Mouse (Mus musculus): ENCODE data around the gene Strbp. TPM values are rescaled to one million over a fixed set of nuclear protein-coding genes. Genes with fewer than 3 reads are reported as not detected.
A peak's percentile ranks its signal among the peaks of the same experiment; 100 is the strongest.

Gene Strbp
- polyA plus RNA-seq, 1 experiment from 2014 or later, result 16.8 TPM

DNA sequence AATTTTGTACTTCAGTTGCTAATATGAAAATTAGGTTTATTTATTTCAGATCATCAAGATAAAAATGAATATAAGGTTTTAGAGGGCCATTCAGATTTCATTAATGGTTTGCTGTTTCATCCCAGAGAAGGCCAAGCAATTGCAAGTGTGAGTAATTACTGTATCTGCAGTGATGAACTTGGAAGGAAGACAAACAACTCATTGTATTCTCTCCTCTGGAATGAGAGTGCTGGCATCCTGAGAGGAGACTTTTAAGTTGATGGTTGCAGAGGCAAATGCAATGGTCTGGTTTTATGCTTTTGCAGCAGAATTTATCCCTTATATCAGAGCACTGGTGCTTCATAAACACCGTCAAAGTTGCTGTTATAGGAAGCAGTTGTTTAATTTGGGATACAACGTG, 214.7 kb downstream of the Strbp start:
- H3K36me3 ChIP-seq (ENCODE audit: insufficient read depth, low read length), result peaks cover 9% of the 10 kb centered on the region; the same call in 1 of the 2 replicates
- TF ChIP-seq EP300 (IDR thresholded peaks at IDR 0.05), result no peak
- no peak for TF ChIP-seq CTCF (IDR thresholded peaks at IDR 0.05)
- 93% methylated on average over 2 of the region's 2 CpGs for WGBS

DNA sequence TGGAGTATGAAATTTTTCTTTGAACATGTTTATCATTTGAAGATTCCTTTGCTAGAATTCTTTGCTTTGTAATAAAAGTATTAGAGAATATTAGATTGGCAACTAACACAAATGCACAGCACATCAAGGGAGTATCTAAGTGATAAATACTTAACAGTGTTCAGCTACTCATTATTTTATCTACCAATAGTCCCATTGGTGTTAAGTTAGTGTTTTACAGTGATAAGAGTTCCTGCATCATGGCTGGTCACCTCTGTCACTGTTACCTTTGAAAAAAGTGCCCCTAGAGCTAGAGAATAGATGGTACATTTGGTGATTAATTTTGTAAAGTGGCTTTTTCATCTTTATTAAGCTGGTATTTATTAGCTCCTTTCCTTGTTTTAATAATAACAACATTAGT, 217.3 kb downstream of the Strbp start:
- Histone ChIP-seq H3K36me3 (ENCODE audit: insufficient read depth, low read length) (no peaks in the 10 kb centered on the region), H3K4me2 (replicated peaks; ENCODE audit: low read depth, low read length) (no peak overlapping the region), H3K27ac (ENCODE audit: low read length) (no peak overlapping the region), H3K4me3 (ENCODE audit: low read depth, low read length) (no peak overlapping the region), H3K9me3 (ENCODE audit: low read length) (no peaks in the 10 kb centered on the region), H3K9ac (replicated peaks; ENCODE audit: low read depth) (no peak overlapping the region), H3K4me1 (ENCODE audit: insufficient read depth, low read depth, low read length) (no peaks in the 10 kb centered on the region), H3K27me3 (replicated peaks; ENCODE audit: insufficient read depth, low read length) (no peaks in the 10 kb centered on the region)
- TF ChIP-seq CTCF (IDR thresholded peaks at IDR 0.05), result no peak
- no peak for TF ChIP-seq EP300 (IDR thresholded peaks at IDR 0.05)
- no peak for ATAC-seq
- no peak for DNase-seq (ENCODE audit: low spot score)

More for the DNA sequence above, 214.7 kb downstream of the Strbp start:
- H3K9me3 ChIP-seq (ENCODE audit: low read length), result no peaks in the 10 kb centered on the region
- no peak overlapping the region for H3K4me2 ChIP-seq (replicated peaks; ENCODE audit: low read depth, low read length)
- H3K27ac ChIP-seq (ENCODE audit: low read length), result no peak overlapping the region
- DNase-seq (ENCODE audit: low spot score) (no peak), ATAC-seq (no peak)
- no peak overlapping the region for H3K4me3 ChIP-seq (ENCODE audit: low read depth, low read length)
- no peaks in the 10 kb centered on the region for H3K27me3 ChIP-seq (replicated peaks; ENCODE audit: insufficient read depth, low read length)
- no peak overlapping the region for H3K9ac ChIP-seq (replicated peaks; ENCODE audit: low read depth)
- no peaks in the 10 kb centered on the region for H3K4me1 ChIP-seq (ENCODE audit: insufficient read depth, low read depth, low read length)

DNA sequence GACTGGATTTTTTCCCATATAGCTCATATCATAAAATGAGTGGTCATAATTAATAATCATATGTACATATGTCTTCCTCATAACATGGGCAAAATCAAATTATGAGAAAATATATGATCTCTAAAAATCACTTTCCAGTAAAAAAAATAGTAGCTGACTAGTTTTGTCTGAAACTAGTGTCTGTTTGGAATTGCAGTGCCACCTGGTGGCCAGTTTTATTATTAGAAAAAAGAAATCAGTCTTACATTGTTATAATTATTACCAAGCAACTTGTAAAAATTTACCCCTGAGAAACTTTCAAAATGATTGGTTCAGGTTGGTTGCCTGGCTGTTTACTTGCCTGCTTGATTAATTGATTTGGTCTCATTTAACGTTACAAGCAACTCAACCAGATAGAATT, 218.3 kb downstream of the Strbp start:
- peak; percentile 68 for DNase-seq (ENCODE audit: low spot score)
- TF ChIP-seq EP300 (IDR thresholded peaks at IDR 0.05), result no peak
- TF ChIP-seq CTCF (IDR thresholded peaks at IDR 0.05), result peak; percentile 61
- no peak overlapping the region for H3K9ac ChIP-seq (replicated peaks; ENCODE audit: low read depth)
- 84% methylated on average over 1 of the region's 1 CpGs for WGBS
- no peak overlapping the region for H3K27ac ChIP-seq (ENCODE audit: low read length)
- no peaks in the 10 kb centered on the region for H3K9me3 ChIP-seq (ENCODE audit: low read length)
- no peaks in the 10 kb centered on the region for H3K36me3 ChIP-seq (ENCODE audit: insufficient read depth, low read length)
- no peaks in the 10 kb centered on the region for H3K27me3 ChIP-seq (replicated peaks; ENCODE audit: insufficient read depth, low read length)
- no peak for ATAC-seq
- H3K4me3 ChIP-seq (ENCODE audit: low read depth, low read length), result no peak overlapping the region
- no peaks in the 10 kb centered on the region for H3K4me1 ChIP-seq (ENCODE audit: insufficient read depth, low read depth, low read length)
- no peak overlapping the region for H3K4me2 ChIP-seq (replicated peaks; ENCODE audit: low read depth, low read length)

DNA sequence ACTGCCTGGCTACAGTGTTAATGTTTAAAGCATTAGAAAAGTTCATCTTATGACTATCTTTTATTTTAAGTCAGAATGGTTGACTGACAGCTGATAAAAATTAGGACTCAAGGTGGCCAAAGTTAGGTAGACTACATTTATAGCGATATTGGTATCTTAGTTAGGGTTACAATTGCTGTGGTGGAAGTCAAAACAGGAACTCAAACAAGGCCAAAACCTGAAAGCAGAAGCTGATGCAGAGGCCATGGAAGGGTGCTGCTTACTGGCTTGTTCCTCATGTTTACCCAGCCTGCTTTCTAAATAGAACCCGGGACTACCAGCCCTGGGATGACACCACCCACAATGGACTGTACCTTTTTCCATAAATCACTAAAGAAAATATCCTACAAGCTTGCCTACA, 219.5 kb downstream of the Strbp start:
- DNase-seq (ENCODE audit: low spot score) (no peak), ATAC-seq (no peak)
- Histone ChIP-seq H3K4me1 (ENCODE audit: insufficient read depth, low read depth, low read length) (no peaks in the 10 kb centered on the region), H3K36me3 (ENCODE audit: insufficient read depth, low read length) (no peaks in the 10 kb centered on the region), H3K9me3 (ENCODE audit: low read length) (no peaks in the 10 kb centered on the region), H3K9ac (replicated peaks; ENCODE audit: low read depth) (no peak overlapping the region), H3K4me3 (ENCODE audit: low read depth, low read length) (no peak overlapping the region), H3K27ac (ENCODE audit: low read length) (no peak overlapping the region), H3K27me3 (replicated peaks; ENCODE audit: insufficient read depth, low read length) (no peaks in the 10 kb centered on the region), H3K4me2 (replicated peaks; ENCODE audit: low read depth, low read length) (no peak overlapping the region)
- WGBS, result 77% methylated on average over 2 of the region's 2 CpGs
- TF ChIP-seq EP300 (IDR thresholded peaks at IDR 0.05) (no peak), CTCF (IDR thresholded peaks at IDR 0.05) (no peak)

DNA sequence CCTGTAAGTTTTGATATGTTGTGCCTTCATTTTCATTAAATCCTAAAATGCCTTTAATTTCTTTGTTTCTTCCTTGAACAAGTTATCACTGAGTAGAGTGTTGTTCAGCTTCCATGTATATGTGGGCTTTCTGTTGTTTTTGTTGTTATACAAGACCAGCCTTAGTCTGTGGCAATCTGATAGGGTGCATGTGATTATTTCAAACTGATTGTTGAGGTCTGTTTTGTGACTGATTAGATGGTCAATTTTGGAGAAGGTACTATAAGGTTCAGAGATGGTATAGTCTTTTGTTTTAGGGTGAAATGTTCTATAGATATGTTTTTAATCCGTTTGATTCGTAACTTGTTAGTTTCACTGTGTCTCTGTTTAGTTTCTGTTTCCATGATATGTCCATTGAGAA, 223.6 kb downstream of the Strbp start:
- Histone ChIP-seq H3K27ac (ENCODE audit: low read length) (no peak overlapping the region), H3K4me2 (replicated peaks; ENCODE audit: low read depth, low read length) (no peak overlapping the region), H3K36me3 (ENCODE audit: insufficient read depth, low read length) (peaks cover 7% of the 10 kb centered on the region), H3K27me3 (replicated peaks; ENCODE audit: insufficient read depth, low read length) (no peaks in the 10 kb centered on the region), H3K9me3 (ENCODE audit: low read length) (no peaks in the 10 kb centered on the region), H3K4me3 (ENCODE audit: low read depth, low read length) (no peak overlapping the region), H3K4me1 (ENCODE audit: insufficient read depth, low read depth, low read length) (no peaks in the 10 kb centered on the region), H3K9ac (replicated peaks; ENCODE audit: low read depth) (no peak overlapping the region)
- no peak for ATAC-seq
- DNase-seq (ENCODE audit: low spot score), result no peak
- 94% methylated on average over 2 of the region's 2 CpGs for WGBS
- TF ChIP-seq CTCF (IDR thresholded peaks at IDR 0.05) (no peak), EP300 (IDR thresholded peaks at IDR 0.05) (no peak)

DNA sequence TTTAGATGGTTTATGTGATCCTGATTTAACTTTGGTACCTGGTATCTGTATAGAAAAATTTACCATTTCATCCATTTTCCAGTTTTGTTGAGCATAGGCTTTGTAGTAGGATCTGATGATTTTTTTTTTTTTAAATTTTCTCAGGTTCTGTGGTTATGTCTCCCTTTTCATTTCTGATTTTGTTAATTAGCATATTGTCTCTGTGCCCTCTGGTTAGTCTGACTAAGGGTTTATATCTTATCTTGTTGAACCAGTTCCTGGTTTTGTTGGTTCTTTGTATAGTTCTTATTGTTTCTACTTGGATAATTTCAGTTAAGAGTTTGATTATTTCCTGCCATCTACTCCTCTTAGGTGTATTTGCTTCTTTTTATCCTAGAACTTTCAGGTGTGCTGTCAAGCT, 224.1 kb downstream of the Strbp start:
- no peak overlapping the region for H3K4me3 ChIP-seq (ENCODE audit: low read depth, low read length)
- no peaks in the 10 kb centered on the region for H3K9me3 ChIP-seq (ENCODE audit: low read length)
- no peak overlapping the region for H3K4me2 ChIP-seq (replicated peaks; ENCODE audit: low read depth, low read length)
- no peak overlapping the region for H3K9ac ChIP-seq (replicated peaks; ENCODE audit: low read depth)
- H3K27me3 ChIP-seq (replicated peaks; ENCODE audit: insufficient read depth, low read length), result no peaks in the 10 kb centered on the region
- peaks cover 7% of the 10 kb centered on the region for H3K36me3 ChIP-seq (ENCODE audit: insufficient read depth, low read length)
- TF ChIP-seq EP300 (IDR thresholded peaks at IDR 0.05) (no peak), CTCF (IDR thresholded peaks at IDR 0.05) (no peak)
- H3K4me1 ChIP-seq (ENCODE audit: insufficient read depth, low read depth, low read length), result no peaks in the 10 kb centered on the region
- DNase-seq (ENCODE audit: low spot score) (no peak), ATAC-seq (no peak)
- H3K27ac ChIP-seq (ENCODE audit: low read length), result no peak overlapping the region

DNA sequence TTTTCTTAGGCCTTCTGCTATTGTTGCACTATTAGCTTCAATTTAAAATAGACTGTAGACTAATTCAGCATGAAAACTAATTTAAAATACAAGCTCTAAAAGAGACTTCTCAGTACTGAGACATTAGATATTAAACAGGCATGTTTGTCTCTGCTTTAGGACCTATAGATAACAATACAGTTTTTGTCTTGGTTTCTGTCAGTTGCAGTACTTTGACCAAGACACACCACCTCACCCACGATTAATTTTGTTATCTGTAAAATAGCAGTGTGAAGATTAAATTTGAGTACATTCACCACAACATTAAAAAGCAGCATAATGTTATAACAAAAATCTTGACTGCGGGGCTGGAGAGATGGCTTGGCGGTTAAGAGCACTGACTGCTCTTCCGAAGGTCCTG, 237.4 kb downstream of the Strbp start:
- no peaks in the 10 kb centered on the region for H3K4me1 ChIP-seq (ENCODE audit: insufficient read depth, low read depth, low read length)
- WGBS, result 93% methylated on average over 4 of the region's 4 CpGs
- no peaks in the 10 kb centered on the region for H3K27me3 ChIP-seq (replicated peaks; ENCODE audit: insufficient read depth, low read length)
- no peak overlapping the region for H3K9ac ChIP-seq (replicated peaks; ENCODE audit: low read depth)
- H3K4me2 ChIP-seq (replicated peaks; ENCODE audit: low read depth, low read length), result no peak overlapping the region
- H3K4me3 ChIP-seq (ENCODE audit: low read depth, low read length), result no peak overlapping the region
- no peaks in the 10 kb centered on the region for H3K9me3 ChIP-seq (ENCODE audit: low read length)
- DNase-seq (ENCODE audit: low spot score), result no peak
- no peak overlapping the region for H3K27ac ChIP-seq (ENCODE audit: low read length)
- TF ChIP-seq CTCF (IDR thresholded peaks at IDR 0.05), result no peak
- no peak for TF ChIP-seq EP300 (IDR thresholded peaks at IDR 0.05)
- no peaks in the 10 kb centered on the region for H3K36me3 ChIP-seq (ENCODE audit: insufficient read depth, low read length)
- ATAC-seq, result no peak
